Mouse (Mus musculus) C2C12 (cell line): ENCODE data around the gene Urb1. TPM values are rescaled to one million over a fixed set of nuclear protein-coding genes. Genes with fewer than 3 reads are reported as not detected.

Source experiments
- H3K27me3 ChIP-seq: one replicate; pipeline ENCODE4 v1.6.1; 2011; ENCODE audit not compliant: control insufficient read depth, insufficient read depth, insufficient read length
- H3K36me3 ChIP-seq: one replicate; pipeline ENCODE4 v1.6.1; 2011; ENCODE audit not compliant: control insufficient read depth, insufficient read depth
- H3K4me3 ChIP-seq: one replicate; pipeline ENCODE4 v1.5.1; 2011; ENCODE audit warnings: mild to moderate bottlenecking, control low read depth; ENCODE audit not compliant: poor library complexity, insufficient read depth, severe bottlenecking
- H3K79me2 ChIP-seq: one replicate; pipeline ENCODE4 v1.6.1; 2011; ENCODE audit not compliant: control insufficient read depth, insufficient read depth
- H3K79me3 ChIP-seq: one replicate; pipeline ENCODE4 v1.6.1; 2011; ENCODE audit warnings: low read depth, control low read depth
- H3ac ChIP-seq: one replicate; pipeline ENCODE3; 2011; ENCODE audit warnings: low read depth; ENCODE audit not compliant: control insufficient read depth, insufficient read length
- CEBPB ChIP-seq: IDR thresholded peaks from one replicate; pipeline ENCODE4 v1.6.1; 2011; ENCODE audit warnings: low read depth, mild to moderate bottlenecking, control low read depth, moderate library complexity
- CTCF ChIP-seq: IDR thresholded peaks from one replicate; pipeline ENCODE4 v1.5.1; 2011; ENCODE audit not compliant: control insufficient read depth, insufficient read depth, insufficient read length
- FOSL1 ChIP-seq: IDR thresholded peaks from one replicate; pipeline ENCODE4 v1.8.0; 2011; ENCODE audit warnings: mild to moderate bottlenecking, low read length; ENCODE audit not compliant: poor library complexity, insufficient read depth, severe bottlenecking
- MAX ChIP-seq: IDR thresholded peaks from one replicate; pipeline ENCODE4 v1.6.1; 2011; ENCODE audit warnings: mild to moderate bottlenecking, control low read depth
- MYOD1 ChIP-seq: IDR thresholded peaks from one replicate; pipeline ENCODE4 v1.6.1; 2011; ENCODE audit warnings: low read depth; ENCODE audit not compliant: control insufficient read depth, insufficient read length
- MYOG ChIP-seq: IDR thresholded peaks from one replicate; pipeline ENCODE4 v1.6.1; 2011; ENCODE audit not compliant: control insufficient read depth, insufficient read length; ENCODE audit errors: extremely low read depth
- USF1 ChIP-seq: IDR thresholded peaks from one replicate; pipeline ENCODE4 v1.6.1; 2011; ENCODE audit warnings: low read depth, mild to moderate bottlenecking, control low read depth, moderate library complexity
- polyA plus RNA-seq: library from polyadenylated mRNA; unstranded; fragments of >200 nt; fragmentation: generic; extraction: Trizol; gene quantifications from one replicate; pipeline ENCODE4 v1.2.1, GENCODE M21; 2012; ENCODE audit warnings: missing spikeins

Urb1 gene
- polyA plus RNA-seq, 1 experiment, result 7.5 TPM

DNA sequence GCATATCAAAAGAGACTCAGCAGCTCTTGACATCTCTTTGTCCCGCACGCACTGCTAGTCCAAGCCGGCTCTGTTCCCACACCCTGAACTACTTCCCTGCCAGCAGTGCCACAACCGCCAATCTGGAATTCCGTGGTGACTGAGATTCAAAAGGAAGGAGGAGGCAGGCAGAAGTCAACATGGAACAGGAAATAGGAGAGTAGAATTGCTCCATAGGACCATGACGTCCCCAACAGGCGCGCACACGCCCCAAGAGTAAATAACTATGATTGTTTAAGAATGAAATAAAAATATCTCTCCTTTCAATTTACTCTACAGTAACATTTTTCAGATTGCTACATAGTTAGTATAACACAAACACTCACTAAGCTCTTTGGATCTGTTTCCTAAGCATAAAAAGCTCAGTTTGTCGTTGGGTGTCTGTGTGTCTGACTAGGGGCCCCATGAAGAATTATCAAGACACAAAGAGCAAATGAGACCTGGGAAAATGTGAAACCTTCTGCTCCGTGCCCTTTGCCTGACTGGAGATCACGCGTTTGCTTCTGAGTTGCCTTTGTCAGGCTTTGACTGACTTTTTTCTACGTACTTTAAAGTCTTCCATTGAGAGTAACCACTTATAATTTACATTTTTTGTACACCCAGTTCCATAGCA lies 11.0 kb upstream of the Urb1 start:
- H3ac ChIP-seq, result no peak overlapping the region
- no peak for TF ChIP-seq CEBPB
- no peak for TF ChIP-seq MYOG
- TF ChIP-seq FOSL1, result no peak
- no peak for TF ChIP-seq MYOD1
- TF ChIP-seq USF1, result no peak
- TF ChIP-seq MAX, result no peak
- no peak for TF ChIP-seq CTCF
- no peaks in the 10 kb centered on the region for H3K79me2 ChIP-seq
- no peak overlapping the region for H3K4me3 ChIP-seq
- no peaks in the 10 kb centered on the region for H3K79me3 ChIP-seq
- H3K36me3 ChIP-seq, result no peaks in the 10 kb centered on the region
- peaks cover 7% of the 10 kb centered on the region for H3K27me3 ChIP-seq

DNA sequence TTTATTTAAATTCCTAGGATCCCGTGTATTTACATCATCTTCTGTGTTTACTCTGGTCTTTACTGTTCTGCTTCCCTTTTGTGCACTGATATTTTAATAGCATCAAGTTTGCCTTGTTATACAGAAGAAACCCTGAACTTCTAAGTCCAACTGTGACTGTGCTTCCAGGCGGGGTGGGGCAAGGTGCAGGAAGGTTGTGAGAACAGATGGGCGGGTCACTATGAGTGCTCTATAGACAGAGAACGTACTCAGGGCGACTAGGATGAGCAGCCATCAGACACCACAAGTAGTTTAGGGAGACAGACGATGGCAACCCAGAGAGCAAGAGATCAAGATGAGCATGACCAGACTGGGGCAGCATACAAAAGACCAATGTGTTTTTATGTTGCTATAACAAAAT lies 10.1 kb upstream of the Urb1 start:
- no peak for TF ChIP-seq CTCF
- TF ChIP-seq MAX, result no peak
- TF ChIP-seq CEBPB, result no peak
- TF ChIP-seq FOSL1, result no peak
- TF ChIP-seq USF1, result no peak
- no peak for TF ChIP-seq MYOG
- TF ChIP-seq MYOD1, result no peak
- no peaks in the 10 kb centered on the region for H3K36me3 ChIP-seq

DNA sequence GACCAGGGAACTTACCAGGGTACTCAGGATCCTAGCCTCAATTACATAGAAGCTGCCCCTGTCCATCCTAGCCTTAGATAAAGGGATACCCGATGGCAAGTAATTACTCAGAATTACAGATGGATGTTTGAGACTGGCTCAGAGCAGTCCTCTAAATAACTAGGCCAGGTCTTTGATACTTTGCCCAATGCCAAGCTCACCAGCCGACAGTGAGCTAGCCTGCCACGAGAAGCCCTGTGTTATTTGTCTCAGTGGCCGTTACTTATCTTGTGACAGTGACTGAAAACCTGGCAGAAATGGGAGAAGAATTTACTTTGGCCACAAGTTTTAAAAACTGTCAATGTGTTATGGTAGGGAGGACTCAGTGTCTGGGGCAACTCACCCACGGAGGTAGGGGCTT lies 1.9 kb upstream of the Urb1 start:
- TF ChIP-seq CEBPB (no peak), MYOG (no peak), CTCF (no peak), MAX (no peak), MYOD1 (no peak), FOSL1 (no peak), USF1 (no peak)
- peaks cover 4% of the 10 kb centered on the region for H3K36me3 ChIP-seq
- no peaks in the 10 kb centered on the region for H3K27me3 ChIP-seq
- H3K79me2 ChIP-seq, result peaks cover 31% of the 10 kb centered on the region
- no peak overlapping the region for H3K4me3 ChIP-seq
- peaks cover 26% of the 10 kb centered on the region for H3K79me3 ChIP-seq
- H3ac ChIP-seq, result no peak overlapping the region

More for the DNA sequence above, 10.1 kb upstream of the Urb1 start:
- no peak overlapping the region for H3ac ChIP-seq
- no peak overlapping the region for H3K4me3 ChIP-seq
- H3K79me2 ChIP-seq, result no peaks in the 10 kb centered on the region
- H3K27me3 ChIP-seq, result peaks cover 7% of the 10 kb centered on the region
- no peaks in the 10 kb centered on the region for H3K79me3 ChIP-seq

DNA sequence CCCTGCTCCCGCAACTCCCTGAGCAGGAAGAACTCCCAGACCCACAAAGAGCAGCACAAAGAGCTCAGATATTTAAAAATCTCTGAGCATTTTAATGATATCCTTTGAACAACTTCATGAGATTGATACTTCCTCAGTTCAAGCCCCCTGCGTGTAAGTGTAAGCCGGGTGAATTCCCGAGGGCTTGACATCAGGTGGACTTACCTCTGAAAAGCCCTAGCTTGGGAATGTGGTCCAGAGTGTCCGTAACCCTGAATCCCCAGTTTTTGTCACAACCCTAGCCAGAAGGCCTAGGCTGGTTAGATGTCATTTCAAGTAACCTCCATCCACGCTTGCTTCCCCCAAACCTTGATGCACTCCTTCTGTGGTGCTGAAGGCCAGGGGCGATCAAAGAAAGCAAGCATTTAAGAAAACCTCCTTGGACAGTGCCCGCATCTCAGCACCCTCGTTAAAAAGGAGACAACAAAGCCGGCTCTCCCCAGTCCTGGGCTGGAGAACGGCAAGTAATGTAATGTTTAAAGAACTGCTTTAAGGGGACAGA lies 573 bp upstream of the Urb1 start:
- Histone ChIP-seq H3ac (peak overlapping the region; percentile 27), H3K36me3 (peaks cover 5% of the 10 kb centered on the region), H3K79me2 (peaks cover 37% of the 10 kb centered on the region), H3K4me3 (no peak overlapping the region), H3K27me3 (no peaks in the 10 kb centered on the region), H3K79me3 (peaks cover 26% of the 10 kb centered on the region)
- TF ChIP-seq MAX, result no peak
- TF ChIP-seq CEBPB, result no peak
- no peak for TF ChIP-seq MYOG
- TF ChIP-seq MYOD1, result no peak
- TF ChIP-seq CTCF, result no peak
- no peak for TF ChIP-seq FOSL1
- no peak for TF ChIP-seq USF1

DNA sequence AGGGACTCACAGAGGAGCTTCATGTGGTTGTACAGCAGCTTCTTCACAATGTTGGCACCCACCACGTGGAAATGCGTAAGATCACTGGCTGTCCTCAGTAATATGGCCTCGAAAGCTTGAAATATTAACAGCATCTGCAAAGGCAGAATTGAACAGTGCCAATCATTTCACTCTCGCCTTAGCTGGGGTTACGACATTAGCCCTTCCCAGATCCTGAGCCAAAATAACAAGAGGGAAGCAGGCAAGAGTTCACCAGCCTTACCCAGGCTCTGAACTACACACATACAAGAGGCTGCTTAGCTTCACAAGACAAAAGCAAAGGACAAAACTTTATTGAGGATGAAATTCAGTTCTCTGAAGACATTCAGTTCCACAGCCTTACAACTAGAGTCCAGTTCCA lies 5.7 kb downstream of the Urb1 start:
- Histone ChIP-seq H3K79me3 (peaks cover 22% of the 10 kb centered on the region), H3K36me3 (peaks cover 65% of the 10 kb centered on the region), H3ac (no peak overlapping the region), H3K4me3 (no peak overlapping the region), H3K27me3 (no peaks in the 10 kb centered on the region), H3K79me2 (peaks cover 31% of the 10 kb centered on the region)
- no peak for TF ChIP-seq USF1
- no peak for TF ChIP-seq MYOG
- no peak for TF ChIP-seq FOSL1
- no peak for TF ChIP-seq MAX
- TF ChIP-seq MYOD1, result no peak
- no peak for TF ChIP-seq CEBPB
- TF ChIP-seq CTCF, result no peak

DNA sequence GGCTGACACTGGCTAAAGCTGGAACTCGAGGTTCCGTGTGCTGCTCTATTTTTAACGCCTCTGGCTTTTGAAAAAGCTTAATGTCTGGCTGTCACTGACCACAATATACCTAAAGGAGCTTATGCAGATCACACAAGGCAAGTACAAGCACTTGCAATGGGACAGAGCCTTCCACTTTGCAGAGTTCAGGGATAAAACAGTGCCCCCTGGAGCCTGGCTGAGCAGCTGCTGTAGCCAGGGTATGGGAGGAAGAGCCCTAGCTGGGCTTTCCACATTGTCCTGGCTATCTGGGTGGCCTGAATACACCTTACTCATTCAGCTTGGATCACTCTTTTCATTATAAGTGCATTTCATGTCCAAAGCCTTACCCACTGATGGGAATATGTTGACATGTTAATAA lies 8.3 kb downstream of the Urb1 start:
- H3ac ChIP-seq, result no peak overlapping the region
- H3K79me2 ChIP-seq, result peaks cover 8% of the 10 kb centered on the region
- no peak overlapping the region for H3K4me3 ChIP-seq
- no peaks in the 10 kb centered on the region for H3K79me3 ChIP-seq
- no peak for TF ChIP-seq CTCF
- TF ChIP-seq MAX, result no peak
- TF ChIP-seq FOSL1, result no peak
- TF ChIP-seq USF1, result no peak
- no peak for TF ChIP-seq MYOD1
- no peak for TF ChIP-seq MYOG
- no peak for TF ChIP-seq CEBPB
- H3K36me3 ChIP-seq, result peaks cover 80% of the 10 kb centered on the region
- H3K27me3 ChIP-seq, result no peaks in the 10 kb centered on the region
